Mouse (Mus musculus): ENCODE results near the gene Chrnb2. TPM values are rescaled to one million over a fixed set of nuclear protein-coding genes. Genes with fewer than 3 reads are reported as not detected.

Chrnb2 gene
- polyA plus RNA-seq, 1 experiment from 2014 or later, result 0.40 TPM

Other genes starting within 250 kb of the Chrnb2 start
- 2.5 and 2.6 TPM in 2 replicates for gene Kcnn3, start 244.5 kb downstream of the Chrnb2 start, polyA plus RNA-seq (2015; fragmentation: Nextera tagmentation; extraction: Ambion mirVana)
- 12.3 and 12.4 TPM in 2 replicates for gene Adar, start 49.6 kb downstream of the Chrnb2 start, polyA plus RNA-seq (2015; fragmentation: Nextera tagmentation; extraction: Ambion mirVana)
- gene Ube2q1, start 9.0 kb upstream of the Chrnb2 start, polyA plus RNA-seq (2015; fragmentation: Nextera tagmentation; extraction: Ambion mirVana), result 9.8 and 11.5 TPM in 2 replicates
- 6.7 and 7.8 TPM in 2 replicates for gene She, start 66.7 kb upstream of the Chrnb2 start, polyA plus RNA-seq (2015; fragmentation: Nextera tagmentation; extraction: Ambion mirVana)
- 0.84 and 0.91 TPM in 2 replicates for gene Il6ra, start 148.6 kb upstream of the Chrnb2 start, polyA plus RNA-seq (2015; fragmentation: Nextera tagmentation; extraction: Ambion mirVana)
- 11.7 and 15.3 TPM in 2 replicates for gene Atp8b2, start 198.9 kb upstream of the Chrnb2 start, polyA plus RNA-seq (2015; fragmentation: Nextera tagmentation; extraction: Ambion mirVana)
- gene Hax1, start 234.1 kb upstream of the Chrnb2 start, polyA plus RNA-seq (2015; fragmentation: Nextera tagmentation; extraction: Ambion mirVana), result 175 and 189 TPM in 2 replicates

Data from kidney, embryonic 16.5 days (tissue).